Mouse (Mus musculus): ENCODE results near the gene Clcn2. TPM values are rescaled to one million over a fixed set of nuclear protein-coding genes. Genes with fewer than 3 reads are reported as not detected.

Gene Clcn2
- 8.5 and 12.8 TPM in 2 replicates for polyA plus RNA-seq (2012)

DNA sequence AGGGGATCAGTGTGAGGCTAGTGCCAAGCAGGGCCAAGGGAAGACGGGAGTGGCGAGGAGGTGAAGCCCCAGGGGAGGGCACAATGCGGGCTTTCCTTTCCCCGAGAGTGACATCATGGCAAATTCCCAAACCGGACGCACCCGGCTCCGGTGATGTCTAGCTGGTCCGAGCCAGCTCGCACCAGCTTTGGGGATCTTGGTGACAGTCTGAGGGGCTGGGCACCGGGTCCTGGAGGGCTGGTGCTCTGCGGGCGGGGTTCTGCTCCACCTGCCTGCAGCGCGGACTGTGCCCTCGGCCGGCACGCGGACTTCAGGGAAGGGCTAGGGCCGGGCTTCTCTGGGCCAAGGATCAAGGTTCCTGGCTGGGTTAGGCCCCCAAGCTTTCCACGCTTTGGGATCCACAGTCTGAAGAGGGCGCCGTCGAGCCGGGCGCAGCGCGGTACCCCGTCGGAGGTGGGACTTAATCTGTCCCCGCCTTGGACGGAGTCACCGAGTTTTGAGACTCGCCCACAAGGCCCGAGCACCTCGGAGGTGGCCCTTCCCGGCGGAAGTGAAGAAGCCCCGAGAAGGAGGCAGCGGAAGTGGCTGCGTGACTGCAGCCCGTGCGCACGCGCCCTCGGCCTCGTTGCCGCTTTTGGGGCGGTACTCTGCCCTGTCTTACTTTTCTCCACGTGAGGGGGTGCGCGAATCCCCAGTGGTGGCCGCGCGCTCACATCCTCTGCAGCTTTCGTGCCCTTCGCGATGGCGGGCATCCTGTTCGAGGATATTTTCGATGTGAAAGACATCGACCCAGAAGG is at the start of gene Clcn2, which contains the start of gene Polr2h:
Clcn2 (minus strand) TSS at position 566 of the 797 bp plus-strand sequence.
Polr2h (plus strand) TSS at position 485 of the 797 bp plus-strand sequence.

DNA sequence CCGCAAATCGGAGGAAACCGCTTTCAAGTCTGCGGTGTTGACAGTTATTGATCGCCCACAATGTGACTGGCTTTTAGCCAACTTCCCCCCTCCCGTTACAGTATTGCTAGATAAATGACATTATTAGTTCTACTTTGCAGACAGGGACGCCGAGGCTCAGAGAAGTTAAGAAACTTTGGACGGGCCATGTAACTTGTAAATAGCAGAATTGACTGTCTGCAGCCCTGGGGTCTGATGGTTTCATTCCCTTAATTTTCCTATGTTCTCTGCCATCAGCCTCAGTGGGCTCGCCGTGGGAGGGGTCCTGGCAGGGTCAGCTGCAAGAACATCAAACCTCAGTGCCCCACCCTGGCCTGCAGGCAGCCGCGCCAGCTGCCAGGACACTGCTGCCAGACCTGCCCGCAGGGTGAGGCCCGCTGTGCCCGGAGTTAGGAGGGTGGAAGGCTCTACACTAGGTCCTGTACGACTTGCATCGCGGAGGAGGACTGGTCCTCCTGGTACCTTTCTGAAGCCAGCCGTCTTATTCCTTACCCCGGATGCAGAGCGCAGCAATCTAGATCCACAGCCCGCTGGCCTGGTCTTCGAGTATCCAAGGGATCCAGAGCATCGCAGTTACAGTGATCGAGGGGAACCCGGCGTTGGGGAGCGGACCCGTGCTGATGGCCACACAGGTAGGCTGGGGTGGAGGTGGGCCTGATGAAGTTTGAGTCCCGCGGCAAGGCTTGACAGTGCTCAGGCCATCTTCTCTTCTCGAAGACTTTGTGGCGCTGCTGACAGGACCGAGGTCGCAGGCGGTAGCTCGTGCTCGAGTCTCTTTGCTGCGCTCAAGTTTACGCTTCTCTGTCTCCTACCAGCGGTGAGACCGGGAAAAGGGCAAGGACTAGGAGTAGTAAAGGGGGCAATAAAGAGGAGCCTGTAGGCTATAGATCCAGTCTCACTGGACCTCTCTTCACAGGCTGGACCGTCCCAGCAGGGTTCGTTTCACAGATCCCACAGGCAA is 16.5 kb upstream of the Clcn2 start, which contains the start of gene Thpo:
Thpo (minus strand) TSS at position 781 of the 1,000 bp plus-strand sequence.

GRCm38 (mm10) chr16:20732925-20733730 is 15.6 kb upstream of the Clcn2 start, which contains the start of gene Chrd:
Gene Chrd, plus strand, starts transcription at chr16:20733127.

GRCm38 (mm10) chr16:20693111-20693701 is 24.3 kb downstream of the Clcn2 start, which contains the start of gene Fam131a:
Gene Fam131a, plus strand, starts transcription at chr16:20693241.

DNA sequence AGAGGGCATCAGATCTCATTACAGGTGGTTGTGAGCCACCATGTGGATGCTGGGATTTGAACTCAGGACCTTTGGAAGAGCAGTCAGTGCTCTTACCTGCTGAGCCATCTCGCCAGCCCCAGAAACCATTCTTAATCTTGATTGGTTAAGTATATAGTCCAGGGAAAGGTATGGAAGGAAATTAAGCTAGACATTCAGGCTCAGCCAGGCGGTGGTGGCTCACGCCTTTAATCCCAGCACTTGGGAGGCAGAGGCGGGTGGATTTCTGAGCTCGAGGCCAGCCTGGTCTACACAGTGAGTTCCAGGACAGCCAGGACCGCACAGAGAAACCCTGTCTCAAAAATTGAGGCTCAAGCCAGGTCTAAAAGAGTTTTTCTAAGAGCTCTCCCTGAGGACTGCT is 49.5 kb downstream of the Clcn2 start, which contains the start of gene Eif4g1:
Eif4g1 (plus strand) TSS at position 301 of the 400 bp plus-strand sequence.

Other genes starting within 250 kb of the Clcn2 start
- 15.3 and 18.8 TPM in 2 replicates for gene Eif2b5, start 218.9 kb downstream of the Clcn2 start, polyA plus RNA-seq (2012)
- gene Dvl3, start 200.8 kb downstream of the Clcn2 start, polyA plus RNA-seq (2012): 26.6 and 40.0 TPM in 2 replicates
- gene Ap2m1, start 182.3 kb downstream of the Clcn2 start, polyA plus RNA-seq (2012): 121 and 128 TPM in 2 replicates
- gene Abcf3, start 169.2 kb downstream of the Clcn2 start, polyA plus RNA-seq (2012): 22.5 and 24.3 TPM in 2 replicates
- gene Vwa5b2, start 128.3 kb downstream of the Clcn2 start, polyA plus RNA-seq (2012): 0.02 and 0.19 TPM in 2 replicates
- gene Eef1akmt4, start 106.2 kb downstream of the Clcn2 start, polyA plus RNA-seq (2012): 7.4 and 10.6 TPM in 2 replicates
- gene Gm49333, start 106.1 kb downstream of the Clcn2 start, polyA plus RNA-seq (2012): not detected in 2 replicates
- 13.1 and 17.5 TPM in 2 replicates for gene Alg3, start 106.0 kb downstream of the Clcn2 start, polyA plus RNA-seq (2012)
- 4.1 and 4.3 TPM in 2 replicates for gene Camk2n2, start 96.5 kb downstream of the Clcn2 start, polyA plus RNA-seq (2012)
- 0.14 and 0.16 TPM in 2 replicates for gene Ece2, start 87.9 kb downstream of the Clcn2 start, polyA plus RNA-seq (2012)
- gene Psmd2, start 66.1 kb downstream of the Clcn2 start, polyA plus RNA-seq (2012): 220 and 372 TPM in 2 replicates
- gene Eif4g1, start 49.4 kb downstream of the Clcn2 start, polyA plus RNA-seq (2012): 561 and 648 TPM in 2 replicates
- 0.90 and 0.92 TPM in 2 replicates for gene Fam131a, start 24.5 kb downstream of the Clcn2 start, polyA plus RNA-seq (2012)
- 3.6 and 4.3 TPM in 2 replicates for gene Polr2h, start 81 bp downstream of the Clcn2 start, polyA plus RNA-seq (2012)
- gene Chrd, start 15.4 kb upstream of the Clcn2 start, polyA plus RNA-seq (2012): 0.01 TPM in 2 replicates
- not detected in 2 replicates for gene Thpo, start 16.8 kb upstream of the Clcn2 start, polyA plus RNA-seq (2012)